Mouse (Mus musculus) right cerebral cortex, postnatal 4 days (tissue): ENCODE results near the gene Fgfbp1.

Experiments used
- DNase-seq: peaks from one replicate; pipeline ENCODE4 v3.0.0-alpha.2; 2022

Gene Fgfbp1

DNA sequence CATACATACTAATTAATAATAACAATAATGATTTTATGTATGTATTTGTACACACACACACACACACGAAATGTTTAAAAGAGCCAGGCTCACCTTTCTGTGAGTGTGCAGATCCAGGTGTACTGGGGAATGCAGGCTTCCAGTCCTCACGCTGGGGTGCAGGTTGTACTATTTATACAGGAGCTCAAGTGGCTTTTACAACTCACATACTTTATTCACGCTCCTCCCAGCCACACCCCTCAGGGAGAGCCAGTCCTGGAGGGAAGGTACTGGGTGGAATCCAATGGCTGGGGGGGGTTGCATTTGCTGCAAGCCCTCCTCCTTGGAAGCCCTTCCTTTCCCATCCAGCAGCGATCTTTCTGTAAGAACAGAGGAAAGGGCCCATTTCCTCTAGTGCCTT is at the start of gene Fgfbp1:
Gene Fgfbp1 (minus strand): TSS at position 160 of the 400 bp plus-strand sequence.
- no peak for DNase-seq

DNA sequence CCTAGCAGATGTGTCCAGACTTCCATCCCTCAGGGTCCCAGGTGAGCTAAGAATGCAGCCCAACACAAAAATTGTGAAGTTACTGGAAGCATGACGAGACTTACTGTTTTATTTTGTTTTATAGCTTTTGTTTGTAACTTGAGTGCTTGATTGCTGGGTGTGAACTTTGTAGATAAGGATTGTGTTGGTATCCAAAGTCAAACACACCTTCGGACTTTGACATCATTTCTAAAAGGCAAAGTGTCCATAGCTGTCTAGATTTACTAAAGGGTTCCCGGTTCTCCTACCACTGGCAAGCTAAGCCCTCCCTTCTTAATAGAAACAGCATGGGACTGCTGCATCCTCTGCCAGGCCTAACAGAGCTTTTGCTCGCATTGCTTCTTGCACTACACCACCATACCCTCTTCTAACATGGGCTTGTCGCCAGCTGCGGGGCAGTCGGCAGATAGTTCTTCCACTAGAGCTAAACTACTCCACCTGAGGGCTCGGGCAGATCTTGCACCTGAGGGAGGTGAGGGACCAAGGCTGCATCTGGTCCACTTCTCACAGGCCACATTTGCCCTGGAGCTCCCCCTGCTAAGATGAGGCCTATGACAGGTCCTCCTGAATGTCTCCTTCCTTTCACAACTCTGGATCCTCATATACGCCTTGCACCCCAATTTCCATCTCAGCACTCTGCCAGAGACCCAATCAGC is 16.9 kb upstream of the Fgfbp1 start:
- DNase-seq = no peak

DNA sequence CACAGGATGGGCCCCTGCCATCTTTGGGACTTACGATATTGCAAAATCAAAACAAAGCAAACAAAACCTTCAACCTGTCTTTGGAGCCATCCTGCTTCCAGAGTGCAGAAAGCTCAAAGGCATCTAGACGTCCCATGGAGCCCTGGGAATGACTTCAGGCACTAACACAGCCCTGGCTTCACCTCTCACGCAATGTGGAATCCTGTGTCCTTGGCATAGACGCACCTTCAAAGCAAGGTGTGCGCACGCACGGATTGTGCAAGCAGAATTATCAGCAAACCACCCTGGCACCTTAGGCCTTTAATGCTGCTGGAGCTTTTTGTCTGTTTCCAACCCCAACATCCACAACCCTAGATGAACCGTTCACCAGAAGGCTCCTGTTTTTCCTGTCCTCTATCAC is 16.0 kb upstream of the Fgfbp1 start:
- DNase-seq = no peak

- DNase-seq = no peak
Measured at GRCm38 (mm10) chr5:43996162-43996561, 14.6 kb upstream of the Fgfbp1 start.

DNA sequence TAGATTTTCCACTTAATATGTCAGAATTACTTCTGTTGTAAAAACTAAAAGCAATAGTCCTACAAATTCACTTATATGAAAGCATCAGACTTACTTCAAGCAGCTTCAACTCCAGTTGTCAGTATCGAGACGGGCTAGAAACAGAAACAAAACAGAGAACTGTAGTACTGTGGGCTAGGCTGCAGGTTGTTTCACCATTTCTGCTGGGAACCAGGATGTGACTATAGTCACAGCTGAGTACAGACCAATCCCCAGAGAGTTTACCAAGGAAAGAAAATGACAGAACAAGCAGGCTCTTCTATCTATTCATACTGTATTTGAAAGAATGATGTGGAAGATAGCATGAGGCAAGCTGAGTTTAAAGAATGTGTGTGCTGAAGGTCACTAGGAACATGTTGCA is 13.4 kb upstream of the Fgfbp1 start:
- DNase-seq = no peak

GRCm38 (mm10) chr5:43990316-43990715 is 8.7 kb upstream of the Fgfbp1 start:
- peak; percentile 28 for DNase-seq

DNA sequence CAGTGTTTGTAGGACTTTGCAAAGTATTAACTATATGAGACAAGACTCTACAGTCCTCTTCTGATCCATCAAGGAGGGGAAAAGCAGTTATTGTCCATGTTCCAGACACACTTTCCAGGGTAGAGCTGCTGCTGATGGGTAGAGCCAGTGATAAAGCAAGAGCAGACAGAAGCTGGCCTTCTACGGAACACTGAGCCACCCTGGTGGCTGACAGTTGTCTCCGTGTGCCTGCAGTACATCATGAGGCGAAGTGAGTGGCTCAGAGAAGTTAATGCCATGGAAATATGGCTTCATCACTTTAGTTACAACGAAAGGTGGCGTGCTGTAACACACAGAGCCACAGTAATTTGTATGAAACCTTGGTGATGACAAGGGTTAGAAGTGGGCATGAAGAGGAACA is 7.4 kb upstream of the Fgfbp1 start:
- DNase-seq = no peak

DNA sequence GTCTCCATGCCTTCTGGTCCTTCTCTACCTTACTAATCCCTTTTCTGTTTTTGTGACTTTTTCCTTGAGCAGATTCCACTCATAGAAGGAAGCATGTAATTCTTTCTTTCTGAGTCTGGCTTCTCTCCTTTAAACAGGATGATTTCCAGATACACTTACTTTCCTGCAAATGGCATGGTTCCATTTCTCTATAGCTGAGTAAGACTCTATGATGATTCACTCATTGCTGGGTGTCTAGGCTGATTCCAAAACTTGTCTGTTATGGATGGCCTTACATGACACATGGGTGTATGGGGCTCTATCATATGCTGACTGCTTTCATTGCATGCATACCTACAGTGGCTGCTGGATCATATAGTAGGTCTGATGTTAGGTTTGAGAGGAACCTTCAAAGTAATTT is 4.6 kb upstream of the Fgfbp1 start:
- no peak for DNase-seq

DNA sequence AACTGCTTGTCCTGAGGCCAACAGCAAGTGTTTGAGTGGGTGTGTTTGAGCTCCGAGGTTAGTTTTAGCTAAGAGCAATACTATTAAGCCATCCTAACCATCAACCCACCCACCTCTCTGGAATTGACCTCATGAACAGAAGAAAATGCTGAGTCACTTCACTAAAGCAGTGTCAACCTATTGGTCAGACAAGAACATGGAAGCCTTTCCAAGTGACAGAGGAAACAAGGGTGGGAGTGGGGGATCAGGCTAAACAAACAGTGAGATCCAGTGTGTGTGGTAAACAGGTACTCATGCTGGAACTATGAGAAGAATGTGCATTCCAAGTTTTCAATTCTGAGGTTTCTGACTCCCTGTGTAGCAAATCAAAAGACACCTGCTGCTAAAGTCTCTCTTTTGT is 1.3 kb upstream of the Fgfbp1 start:
- no peak for DNase-seq

DNA sequence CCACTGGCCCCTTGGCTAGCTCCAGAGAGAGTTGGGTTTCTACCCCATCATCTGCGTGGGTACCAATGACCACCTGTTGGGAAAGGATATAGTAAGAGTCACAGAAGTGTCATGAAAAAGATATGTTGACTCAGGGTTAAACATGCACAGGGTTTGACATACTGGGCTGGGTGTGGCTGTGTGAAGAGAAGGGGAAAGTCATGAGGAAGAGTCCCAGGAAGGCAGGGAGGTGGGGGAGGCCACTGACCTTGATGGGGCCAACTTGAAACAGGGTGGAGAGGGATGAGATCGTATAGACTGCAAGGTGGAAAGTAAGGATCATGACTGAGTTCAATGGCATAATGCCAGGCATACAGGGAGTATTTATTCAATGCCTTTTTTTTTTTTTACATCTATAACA is 1.2 kb downstream of the Fgfbp1 start:
- DNase-seq = no peak

DNA sequence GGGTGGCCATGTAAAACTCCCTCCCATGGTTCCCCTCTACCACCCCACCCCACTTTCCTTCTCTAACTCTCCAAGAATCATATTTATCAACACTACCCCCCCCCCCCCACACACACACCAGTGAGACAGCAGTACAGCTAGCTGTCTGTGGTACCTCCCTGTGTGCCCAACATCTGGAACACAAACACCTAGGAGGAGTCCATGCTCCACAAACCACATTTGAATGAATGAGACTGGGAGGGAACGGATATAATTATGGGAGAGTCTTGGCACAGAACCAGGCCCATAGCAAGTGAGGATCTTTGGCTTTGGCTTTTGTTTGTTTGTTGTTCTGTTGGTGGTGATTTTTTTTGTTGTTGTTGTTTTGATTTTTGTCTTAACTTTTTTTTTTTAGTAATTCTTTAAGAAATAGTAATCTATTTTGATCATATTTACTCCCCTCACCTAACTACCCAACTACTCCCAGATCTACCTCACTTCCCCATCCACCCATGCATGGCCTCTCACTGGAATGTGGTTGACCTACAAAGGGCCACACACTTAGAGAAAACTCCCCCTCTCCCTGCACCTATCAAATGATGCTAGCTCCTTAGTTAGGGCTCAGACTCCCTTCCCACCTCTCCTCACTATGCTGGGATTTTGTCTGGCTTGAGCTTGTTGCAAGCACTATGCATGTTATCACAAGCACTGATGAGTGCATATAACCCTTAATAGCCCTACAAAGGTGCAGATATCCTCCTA is 4.6 kb downstream of the Fgfbp1 start:
- DNase-seq = no peak

DNA sequence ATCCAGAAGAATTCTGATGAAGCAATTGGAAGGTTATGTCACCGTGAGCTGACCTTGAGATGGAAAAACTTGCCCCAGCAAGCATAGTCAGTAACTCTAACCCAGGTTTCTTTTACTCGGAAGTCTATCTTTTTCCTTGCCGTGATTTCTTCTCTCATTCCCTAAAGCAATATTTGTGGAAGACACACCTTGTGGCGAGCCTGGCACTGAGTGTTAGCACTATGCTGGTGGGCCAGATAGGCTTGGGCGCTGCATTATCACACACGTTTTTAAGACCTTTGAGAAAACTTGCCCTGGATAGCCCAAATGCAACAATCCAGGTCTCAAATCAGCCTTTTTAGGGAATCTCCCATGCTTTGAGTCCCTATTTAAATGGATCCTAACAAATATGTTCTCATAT is 7.4 kb downstream of the Fgfbp1 start:
- DNase-seq = no peak

- DNase-seq = no peak
Measured at GRCm38 (mm10) chr5:43971156-43971555, 10.4 kb downstream of the Fgfbp1 start.

- no peak for DNase-seq
Measured at GRCm38 (mm10) chr5:43970532-43970931, 11.0 kb downstream of the Fgfbp1 start.

DNA sequence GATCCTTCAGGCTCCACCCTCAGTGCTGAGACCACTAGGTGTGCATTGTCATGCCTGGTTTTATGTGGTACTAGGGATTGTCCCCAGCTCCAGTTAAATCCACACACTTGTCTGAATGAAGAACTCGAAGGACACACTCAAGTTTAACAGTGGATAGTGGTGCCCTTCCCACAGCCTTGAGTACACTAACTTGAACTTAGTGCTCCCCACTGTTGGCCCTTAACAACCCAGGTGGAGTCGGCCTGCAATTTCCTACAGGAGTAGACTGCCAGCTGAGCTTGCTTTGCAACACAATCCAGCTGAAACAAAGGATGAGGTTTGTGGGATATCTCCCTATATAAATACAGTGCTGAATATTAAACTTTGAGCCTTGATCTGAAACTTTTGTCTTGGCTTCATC is 12.9 kb downstream of the Fgfbp1 start:
- no peak for DNase-seq

- no peak for DNase-seq
Measured at GRCm38 (mm10) chr5:43961056-43961455, 20.5 kb downstream of the Fgfbp1 start.

- no peak for DNase-seq
Measured at GRCm38 (mm10) chr5:43959884-43960440, 21.6 kb downstream of the Fgfbp1 start.

DNA sequence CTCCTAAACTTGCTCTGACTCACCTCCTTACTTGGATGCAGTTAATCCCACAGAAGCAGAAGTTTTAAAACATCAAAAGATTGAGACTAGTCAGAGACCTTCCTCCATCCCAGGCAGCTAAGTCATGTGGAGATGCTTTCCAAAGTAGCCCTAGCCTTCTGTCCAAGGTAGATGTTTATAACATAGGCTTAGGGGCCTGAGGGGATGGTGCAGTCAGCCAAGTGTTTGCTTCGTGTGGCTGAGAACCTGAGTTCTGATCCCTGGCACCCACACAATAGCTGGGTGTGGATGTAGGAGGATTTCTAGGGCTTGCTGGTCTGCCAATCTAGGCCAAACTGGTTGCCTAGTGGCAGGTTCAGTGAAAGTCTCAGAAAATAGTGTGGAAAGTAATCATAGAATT is 28.3 kb downstream of the Fgfbp1 start:
- DNase-seq = no peak

DNA sequence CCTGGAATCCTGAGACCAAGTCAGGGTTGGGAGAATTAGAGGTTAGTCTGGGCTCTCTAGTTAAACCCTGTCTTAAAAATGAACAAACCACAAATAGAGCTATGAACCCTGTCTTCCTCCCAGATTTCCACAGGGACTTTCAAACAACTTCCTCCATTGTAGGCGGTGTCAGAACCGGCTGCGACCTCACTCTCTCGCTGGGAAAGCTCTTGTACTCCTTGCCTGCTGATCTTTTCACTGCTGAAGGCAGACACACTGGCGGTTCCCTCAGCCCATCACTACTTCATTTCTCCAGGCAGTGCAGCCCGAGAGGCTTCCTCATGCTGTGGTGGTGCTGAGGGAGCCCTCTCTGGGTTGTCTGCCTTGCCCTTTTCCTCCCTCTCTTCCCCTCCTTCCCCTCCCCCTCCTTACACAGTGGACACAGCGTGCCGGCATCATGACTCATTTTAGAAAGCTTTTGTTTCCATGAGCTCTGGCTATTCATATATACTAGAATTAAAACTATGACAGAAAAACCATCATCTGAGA is 32.8 kb downstream of the Fgfbp1 start:
- peak; percentile 3 for DNase-seq

GRCm38 (mm10) chr5:43948111-43948743 is 33.4 kb downstream of the Fgfbp1 start:
- DNase-seq = peak; percentile 11

- DNase-seq = no peak
Measured at GRCm38 (mm10) chr5:43947330-43947977, 34.1 kb downstream of the Fgfbp1 start.

- DNase-seq = no peak
Measured at GRCm38 (mm10) chr5:43933269-43933668, 48.3 kb downstream of the Fgfbp1 start.
